Mouse (Mus musculus) mesoderm, embryonic 11.5 days (tissue): Measurements from ENCODE around the gene Bad.

Source experiments
- DNase-seq: peaks from one replicate; pipeline ENCODE4 v3.0.0-alpha.2; 2012; ENCODE audit warnings: low read depth, low spot score

Bad gene

DNA sequence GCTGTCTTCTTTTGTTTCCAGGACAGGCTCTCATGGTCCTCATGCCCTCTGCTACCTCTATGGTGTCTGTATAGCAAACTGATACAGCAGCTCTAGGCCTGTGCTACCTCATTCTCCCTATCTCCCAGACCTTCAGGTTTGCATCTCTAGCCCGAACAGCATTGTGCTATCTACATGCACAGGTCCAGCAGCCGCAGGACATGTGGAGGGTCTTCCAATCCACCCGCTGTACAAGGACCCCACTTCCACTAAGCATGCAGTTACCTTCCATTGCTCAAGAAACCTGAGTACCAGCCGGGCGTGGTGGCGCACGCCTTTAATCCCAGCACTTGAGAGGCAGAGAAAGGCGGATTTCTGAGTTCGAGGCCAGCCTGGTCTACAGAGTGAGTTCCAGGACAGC lies 27.1 kb upstream of the Bad start:
- no peak for DNase-seq

DNA sequence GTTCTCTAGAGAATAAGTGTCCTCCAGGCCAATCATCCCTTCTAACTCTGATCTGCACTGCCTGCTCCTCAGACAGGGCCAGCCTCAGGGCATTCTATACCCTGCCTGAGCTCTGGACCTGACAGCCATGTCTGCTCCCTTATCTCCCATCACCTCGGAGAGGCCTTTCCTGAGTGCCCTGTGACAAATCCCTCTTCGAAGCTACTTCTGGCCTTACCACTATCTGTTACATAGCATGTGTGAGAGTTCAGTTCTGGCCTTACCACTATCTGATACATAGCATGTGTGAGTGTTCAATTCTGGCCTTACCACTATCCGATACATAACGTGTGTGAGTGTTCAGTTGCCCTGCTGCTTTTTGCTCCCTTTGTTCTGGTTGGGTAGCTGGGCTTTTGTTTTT lies 26.4 kb upstream of the Bad start:
- DNase-seq: no peak

DNA sequence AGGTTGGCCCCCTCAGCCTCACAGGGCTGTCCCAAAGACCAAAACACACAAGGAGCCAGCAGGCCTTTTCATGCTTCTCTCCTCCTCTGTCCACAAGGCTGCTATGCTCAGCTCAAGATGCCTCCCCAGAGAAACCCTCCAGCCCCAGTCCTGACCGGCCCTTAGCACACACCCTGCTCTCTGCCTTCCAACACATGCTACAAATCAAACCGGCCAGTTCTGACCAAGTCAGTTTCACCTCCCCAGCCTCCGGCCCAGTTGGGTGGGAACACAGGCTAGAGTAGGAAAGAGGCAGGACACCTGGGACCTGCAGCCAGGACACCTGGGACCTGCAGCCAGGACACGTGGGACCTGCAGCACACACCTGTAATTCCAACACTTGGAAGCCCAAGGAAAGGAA lies 25.2 kb upstream of the Bad start:
- no peak for DNase-seq

DNA sequence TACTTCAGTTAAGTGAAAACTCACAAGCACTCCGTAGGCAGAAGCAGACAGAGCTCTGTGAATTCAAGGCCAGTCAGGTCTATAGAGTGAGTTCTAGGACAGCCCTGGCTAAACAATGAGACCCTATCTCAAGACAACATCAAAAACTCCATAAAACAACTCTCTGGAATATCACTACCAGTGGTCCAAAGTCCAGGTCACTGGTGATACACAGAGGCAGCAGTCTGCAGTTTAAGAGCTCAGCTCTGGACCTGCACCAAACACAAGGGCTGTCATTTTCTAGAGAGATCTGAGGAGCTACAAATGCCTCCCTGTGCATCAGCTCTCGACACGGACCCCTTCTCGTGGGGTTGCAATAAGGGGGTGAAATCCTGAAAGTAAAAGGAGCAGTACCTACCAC lies 23.3 kb upstream of the Bad start:
- no peak for DNase-seq

DNA sequence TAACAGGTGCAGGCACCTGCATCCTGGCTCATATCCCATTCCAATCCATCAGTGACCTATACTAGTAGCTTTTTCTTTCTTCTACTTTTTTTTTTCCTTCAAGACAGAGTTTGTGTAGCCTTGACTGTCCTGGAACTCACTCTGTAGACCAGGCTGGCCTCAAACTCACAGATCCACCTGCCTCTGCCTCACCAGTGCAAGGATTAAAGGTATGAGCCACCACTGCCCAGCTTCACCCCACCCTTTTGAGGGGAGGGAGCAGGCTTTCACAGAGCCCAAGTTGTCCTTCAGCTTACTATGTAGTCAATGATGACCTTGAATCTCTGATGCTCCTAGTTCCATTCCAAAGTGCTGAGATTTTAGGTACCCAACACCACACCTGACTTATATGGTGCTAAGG lies 22.2 kb upstream of the Bad start:
- DNase-seq: no peak

DNA sequence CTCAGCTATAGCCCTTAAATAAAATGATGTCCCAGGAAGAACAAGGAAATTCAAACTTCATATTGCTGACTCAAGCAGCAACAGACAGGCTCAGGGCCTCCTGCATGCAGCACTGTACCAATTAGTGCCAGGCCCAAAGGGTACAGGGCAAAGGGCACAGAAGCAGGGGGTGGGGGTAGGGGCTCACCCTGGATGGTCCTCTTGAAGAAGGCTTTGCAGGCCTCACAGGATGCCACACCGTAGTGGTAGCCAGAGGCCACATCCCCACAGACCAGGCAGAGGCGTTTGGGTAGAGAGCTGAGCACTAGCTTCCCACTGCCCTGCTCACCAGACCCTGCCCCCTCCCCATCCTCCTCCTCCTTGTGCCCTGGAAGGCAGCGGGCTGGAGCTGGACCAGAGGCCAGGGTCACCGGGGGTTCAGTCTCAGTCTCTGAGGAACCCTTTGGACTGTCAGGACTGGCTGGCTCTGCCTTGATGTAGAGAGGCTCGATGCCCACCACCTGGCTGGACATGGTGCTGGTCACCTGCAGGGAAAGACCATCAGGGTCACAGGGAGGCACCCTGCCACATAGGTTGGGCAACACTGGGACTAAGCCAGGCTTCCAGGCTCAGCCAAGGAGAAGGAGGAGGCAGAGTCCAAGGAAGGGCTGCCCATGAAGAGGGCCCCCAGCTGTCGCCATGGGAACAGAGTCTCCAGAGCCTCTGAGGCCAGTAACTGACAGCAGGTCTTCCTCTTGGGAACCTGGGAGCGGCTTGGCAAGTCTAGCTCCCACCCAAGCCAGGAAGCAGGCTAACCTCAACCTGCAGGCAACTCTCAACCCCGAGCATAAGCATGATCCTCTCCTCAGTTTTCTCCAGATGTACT lies 21.6 kb upstream of the Bad start:
- DNase-seq: no peak

DNA sequence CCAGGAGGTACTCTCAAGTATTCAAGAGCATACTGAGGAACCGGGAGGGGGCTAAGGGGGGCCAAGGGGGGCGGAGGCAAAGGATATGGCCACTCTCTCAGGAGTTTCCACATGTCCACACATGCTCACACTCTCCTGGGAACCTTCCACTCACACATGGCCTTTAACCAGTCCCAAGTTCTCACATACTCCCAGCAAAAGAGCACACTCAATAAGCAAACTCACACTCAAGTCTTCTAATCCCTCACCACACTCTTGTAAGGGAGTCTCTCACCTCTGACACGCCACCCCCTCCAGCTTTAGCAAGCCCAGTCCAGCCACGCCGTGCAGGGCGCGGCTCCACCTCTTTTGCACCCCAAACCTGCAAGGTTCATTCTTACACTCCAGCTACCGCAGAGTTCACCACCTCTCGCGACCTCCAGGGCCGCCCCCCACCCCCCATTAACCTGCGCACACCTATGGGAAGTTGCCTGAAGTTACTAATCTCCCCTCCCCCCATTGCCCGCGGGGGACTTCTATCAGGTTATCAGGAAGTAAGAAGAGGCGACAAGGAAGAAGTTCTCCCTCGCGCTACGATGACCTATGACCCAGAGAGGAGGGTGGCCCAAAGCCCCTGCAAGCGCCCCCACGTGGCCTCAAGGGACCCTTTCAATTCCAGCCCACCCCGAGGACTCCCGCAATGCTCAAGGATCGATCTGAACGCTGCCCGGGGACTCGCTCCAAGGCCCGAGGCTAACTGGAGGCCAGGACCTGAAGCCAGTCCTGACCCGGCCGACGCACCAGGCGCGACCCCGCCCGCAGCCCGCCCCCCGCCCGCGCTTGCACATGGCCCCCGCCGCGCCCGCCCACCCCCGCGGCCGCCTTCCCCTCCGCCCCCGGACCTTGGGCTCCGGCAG lies 20.7 kb upstream of the Bad start:
- no peak for DNase-seq

DNA sequence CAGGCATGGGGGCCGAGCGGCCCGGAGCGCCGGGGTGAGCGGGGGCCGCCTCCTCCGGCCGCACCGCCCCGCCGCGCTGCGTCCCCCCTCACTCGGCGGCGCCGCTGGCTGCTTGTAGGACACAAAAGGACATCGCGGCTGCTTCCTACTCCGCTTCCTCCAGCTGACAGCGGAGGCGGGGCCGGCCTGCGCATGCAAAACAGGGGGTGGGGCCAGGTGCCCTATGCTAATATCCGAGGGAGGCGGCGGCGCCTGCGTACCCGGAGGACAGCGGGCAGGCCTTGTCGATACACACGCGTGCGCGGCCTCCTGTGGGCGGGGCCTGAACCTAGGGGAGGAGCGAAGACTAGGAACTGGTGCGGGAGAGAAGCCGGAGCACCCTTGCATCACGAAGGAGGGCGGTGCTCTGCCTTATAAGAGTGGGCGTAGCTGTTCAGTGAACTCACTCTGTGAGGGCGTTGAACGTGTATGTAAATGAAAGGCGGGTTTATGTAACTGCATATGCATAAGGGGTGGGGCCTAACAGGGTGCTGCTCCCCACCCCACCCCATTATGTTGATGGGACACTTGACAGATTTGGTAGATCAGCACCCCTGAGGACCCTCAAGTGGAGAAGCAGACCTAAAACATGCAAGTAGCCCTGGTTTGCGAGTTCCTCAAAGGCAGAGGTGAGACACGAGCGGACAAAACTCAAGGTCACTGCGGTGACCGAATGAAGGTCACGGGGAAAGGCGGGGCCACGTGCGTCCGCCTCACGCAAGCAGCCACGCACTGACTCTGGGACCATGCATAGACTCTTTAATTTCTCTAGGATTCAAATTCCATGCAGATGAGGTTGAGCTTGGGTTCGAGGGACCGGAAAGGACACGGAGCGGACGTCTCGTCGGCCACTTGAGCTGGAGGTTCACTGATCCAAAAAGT lies 19.8 kb upstream of the Bad start, which contains the start of gene Esrra:
Esrra (minus strand) TSS at position 167 of the 921 bp plus-strand sequence.
- DNase-seq: peak; percentile 100

DNA sequence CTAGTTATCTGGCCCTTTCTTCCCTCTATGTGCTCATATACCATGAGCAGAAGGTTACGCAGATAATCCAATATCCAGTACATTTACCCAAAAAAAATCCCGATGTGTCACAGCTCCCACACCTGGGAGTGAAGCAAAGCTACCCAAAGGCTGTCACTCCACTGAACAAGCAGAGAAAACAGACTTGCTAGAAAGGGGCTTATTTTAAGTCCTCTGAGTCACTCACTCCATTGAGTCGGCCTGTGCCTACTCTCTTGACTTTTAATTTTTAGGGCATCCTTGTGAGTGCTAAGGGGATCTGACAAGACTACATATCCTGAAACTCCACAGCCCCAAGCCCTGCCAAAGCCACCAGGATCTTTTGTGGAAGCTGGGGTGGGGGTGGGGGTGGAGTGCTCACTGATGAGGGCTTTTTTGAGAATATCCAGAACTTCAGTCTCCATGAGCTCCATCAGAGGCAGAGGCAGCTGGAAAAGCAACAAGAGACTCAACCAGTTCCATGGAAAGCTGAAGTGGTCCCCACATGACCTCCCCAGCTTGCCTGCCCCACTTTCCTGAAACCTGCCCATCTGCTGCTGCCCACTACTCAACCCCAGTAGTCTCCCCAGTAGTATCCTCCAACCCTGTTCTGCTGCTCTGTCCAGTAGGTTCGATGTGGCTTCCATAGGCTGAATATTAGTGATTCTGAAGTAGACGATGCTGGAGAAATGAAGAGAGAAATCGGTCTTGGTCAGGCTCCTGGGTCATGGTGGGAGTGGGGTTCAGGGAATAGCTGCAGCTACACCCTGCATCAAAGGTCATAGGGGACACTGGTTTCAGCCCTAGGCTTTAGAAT lies 18.5 kb upstream of the Bad start:
- no peak for DNase-seq

DNA sequence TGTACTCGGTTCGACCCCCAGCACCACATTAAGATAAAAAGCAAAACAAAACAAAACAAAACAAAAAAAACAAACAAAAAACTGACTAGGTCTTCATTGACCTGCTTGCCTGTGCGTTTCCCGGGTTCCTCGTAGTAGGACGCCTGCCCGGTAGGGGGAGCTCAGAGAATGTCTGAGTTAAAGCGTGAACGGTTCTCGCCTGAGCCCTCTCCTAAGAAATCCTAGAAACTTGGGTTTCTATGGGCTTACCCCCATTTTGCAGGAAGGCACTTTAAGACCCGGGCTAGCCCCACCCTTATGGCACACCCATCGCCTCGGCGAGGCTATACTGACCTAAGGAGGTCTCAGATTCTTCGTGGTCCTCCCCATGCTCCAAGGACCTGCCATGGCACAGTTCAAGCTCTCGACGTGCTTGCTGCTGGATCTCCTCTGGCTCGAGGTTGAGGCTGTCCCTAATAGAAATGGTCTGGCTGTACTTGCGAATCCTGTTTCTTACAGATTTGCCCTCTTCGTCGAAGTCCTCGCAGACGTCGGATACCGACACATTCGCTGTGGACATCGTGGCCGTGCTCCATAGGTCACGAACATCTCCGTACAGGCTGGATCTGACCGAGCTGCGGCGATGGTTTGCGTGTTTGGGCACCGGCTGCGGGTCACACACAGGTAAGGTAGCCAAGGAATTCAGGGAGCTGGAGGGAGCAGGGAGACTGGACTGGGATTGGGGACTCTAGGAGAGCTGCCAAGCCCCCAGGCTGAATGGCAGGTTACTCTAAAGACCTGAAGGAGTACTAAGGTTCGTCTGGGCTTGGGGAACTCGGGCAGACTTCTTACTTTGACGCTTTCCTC lies 17.0 kb upstream of the Bad start:
- peak; percentile 68 for DNase-seq

DNA sequence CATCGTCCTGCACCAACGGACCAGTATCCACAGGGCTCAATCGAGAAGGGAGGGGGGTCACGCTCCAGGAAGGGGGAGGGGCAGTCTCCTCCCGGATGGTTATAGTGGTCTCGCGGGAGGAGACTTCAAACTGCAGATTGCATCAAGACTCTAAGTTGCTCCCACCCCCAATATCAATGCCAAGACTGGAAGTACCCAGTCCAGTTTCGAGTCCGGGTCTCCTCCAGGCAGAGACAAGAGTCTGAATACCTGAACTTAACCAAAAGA lies 16.4 kb upstream of the Bad start, which contains the start of gene Catsperz:
Catsperz (minus strand) TSS at position 74 of the 267 bp plus-strand sequence.
- no peak for DNase-seq

DNA sequence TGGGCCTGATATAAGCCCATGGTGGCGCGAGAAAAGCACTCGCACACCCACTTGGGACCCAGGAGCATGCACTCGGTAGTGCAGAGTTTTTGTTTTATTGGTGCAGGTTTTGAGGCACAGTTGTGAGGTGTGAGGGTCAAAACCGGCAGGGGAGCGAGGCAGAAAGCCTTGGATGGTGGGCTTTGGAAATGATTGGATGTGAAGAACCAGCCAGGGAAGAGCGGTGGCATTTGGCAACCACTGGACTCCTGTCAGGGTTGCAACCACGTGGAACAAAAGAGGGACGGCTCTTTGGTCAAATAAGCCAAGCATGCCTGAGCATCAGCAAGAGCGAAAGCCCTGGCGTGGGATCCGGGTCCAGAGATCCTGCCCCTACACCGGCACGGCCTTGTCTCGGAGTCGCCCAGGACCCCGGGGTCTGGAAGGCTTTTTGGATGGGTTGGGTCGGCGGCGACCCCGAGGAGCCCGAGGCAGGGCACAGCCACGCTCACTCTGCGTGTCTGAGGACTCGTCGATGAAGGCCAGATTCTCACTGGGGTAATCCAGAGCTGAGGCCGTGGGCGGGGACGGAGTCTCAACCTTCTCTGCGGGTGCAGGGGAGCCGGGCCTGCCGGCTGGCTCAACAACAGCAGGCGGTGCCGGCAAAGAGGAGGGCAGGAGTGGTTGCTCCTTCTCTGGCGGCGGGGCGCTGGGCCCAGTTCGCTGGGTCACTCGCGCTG lies 15.9 kb upstream of the Bad start:
- DNase-seq: no peak

DNA sequence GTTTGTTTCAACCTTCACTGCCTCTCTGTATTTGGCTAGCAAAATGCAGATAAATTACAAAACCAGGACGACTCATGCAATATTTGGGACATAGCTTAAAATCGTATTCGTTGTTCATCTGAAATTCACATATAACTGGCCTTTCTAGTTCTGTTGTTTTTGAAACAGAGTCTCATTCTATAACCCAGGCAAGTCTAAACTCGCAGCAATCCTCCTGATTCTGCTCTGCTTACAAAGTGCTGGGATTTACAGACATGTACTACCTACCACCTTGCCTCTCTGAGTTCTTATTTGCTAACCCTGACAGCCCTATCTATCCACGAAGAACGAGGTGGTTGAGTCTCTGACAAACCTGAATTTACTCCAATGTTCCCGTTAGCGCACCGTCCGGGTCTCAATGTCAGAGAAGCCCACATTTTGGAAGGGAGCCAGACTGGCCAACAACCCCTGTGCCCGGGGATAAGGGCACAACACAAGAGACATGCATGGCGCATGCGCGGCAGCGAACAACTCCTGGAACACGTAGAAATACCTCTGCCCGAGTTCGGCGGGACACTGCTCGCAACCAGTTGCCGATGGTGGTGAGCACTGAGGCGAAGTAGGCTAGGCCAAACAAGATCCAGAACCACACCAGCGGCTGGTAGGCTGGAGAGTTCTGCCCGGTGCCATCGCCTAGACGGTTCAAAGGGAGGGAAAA lies 15.0 kb upstream of the Bad start:
- DNase-seq: no peak

DNA sequence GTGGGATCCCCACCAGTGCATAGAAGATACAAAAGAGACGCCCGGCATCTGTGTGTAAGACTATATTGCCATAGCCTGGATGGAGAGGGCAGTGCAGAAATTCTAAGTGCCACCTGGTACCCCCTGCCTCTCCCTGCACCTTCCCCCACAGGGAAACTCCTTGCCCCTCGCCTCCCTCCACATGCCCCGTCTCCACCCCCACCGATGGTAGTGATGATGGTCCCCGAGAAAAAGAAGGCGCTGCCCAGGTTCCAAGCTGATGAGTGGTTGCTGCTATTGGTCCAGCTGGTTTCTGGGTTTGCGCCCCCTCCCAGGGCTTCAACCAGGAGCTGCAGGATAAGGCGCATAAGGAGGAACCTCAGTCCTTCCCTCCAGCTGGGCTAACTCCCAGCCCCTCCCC lies 13.6 kb upstream of the Bad start:
- DNase-seq: no peak

DNA sequence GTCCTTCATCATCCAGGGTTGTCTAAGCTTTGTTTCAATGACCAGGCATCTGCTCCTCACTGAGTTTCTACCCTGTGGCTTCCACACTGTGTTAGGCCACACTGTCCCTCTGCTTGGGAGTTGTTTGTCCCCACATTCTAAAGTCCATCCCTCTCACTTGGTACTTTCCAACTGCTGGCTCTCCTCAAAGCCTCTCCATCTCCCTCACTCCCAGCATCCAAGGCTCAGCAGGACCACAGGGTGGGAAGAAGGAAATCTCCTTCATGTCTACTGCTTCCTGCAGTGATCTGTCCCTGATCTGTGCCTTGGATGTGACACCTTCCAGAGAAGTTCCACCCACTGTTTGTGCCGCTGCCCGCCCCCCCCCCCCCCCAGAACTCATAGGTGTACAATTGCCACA lies 10.7 kb upstream of the Bad start:
- no peak for DNase-seq

DNA sequence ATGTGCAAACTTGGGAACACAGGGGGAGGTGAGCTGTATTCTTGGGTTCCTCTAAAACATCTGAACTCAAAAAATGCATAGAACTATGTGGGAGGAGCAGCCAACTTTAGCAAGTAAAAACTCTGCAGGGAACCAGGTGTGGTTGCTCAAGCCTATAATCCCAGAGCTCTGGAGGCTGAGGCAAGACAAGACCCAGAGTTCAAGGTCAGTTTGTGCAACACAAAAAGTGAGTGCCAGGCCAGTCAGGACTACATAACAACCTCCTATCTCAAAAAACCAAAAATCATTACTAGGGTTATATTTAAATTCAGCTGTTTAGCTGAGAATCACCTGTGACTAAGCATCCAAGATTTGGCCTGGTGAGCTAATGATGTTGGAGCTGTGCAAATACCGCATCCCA lies 9.6 kb upstream of the Bad start:
- no peak for DNase-seq

DNA sequence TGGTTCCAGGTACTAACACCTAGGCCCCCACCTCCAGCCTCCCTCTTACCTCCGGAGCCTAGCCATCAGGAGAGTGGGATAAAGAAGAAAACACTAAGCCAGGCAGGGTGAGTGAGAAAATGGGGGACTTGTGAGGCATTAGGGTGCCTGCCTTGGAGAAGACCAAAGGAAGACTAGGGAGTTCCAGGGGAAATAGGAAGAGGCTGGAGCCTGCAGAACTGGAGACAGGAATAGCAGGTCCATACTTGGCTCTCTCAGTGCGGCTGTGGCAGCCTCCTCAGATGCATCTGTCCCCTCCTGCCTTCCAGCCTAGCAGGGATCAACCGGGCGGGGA lies 8.6 kb upstream of the Bad start:
- DNase-seq: no peak

DNA sequence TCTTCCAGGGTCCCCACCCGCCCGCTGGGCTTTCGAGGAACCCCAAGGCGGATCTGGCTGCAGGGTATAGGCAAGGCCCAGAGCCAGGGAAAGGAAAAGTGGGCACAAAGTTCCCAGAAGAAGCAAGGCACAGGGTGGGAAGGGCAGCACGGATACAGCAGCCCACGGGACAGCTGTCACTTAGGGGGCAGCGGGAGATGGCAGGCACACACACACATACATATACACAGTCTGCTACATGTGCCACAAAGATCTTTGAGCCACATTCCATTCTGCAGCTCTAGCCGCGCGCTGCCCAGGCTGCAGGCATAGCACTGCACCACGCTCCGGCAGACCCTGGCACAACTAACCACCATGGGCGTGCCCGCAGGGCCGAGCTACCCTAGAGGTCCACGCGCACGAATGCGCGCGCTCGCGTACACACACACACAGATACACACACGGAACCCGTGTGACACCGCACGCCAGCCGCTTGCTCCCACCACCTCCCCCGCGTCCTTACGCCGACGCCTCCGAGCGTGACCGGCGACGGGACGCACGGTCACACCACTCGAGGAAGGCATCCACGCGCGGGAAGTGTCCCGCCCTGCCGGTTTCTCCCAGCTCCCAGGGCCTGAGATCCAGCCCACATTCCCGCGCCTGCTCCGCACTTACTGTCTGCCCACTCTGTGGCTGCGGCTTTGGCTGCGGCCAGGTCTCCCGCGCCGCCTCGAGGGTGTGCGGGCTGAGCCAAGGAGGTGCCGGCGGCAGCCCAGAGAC lies 8.0 kb upstream of the Bad start:
- DNase-seq: no peak
